Mouse (Mus musculus) forelimb bud, embryonic 11.5 days (tissue): ENCODE data around the gene Mier2.

ENCODE experiments used
- DNase-seq: peaks from one replicate; pipeline ENCODE4 v3.0.0-alpha.2; 2012; ENCODE audit warnings: low read depth, low spot score

The Mier2 gene

GRCm38 (mm10) chr10:79554330-79555237 is at the start of gene Mier2:
Gene Mier2, minus strand, starts transcription at chr10:79555199.
- DNase-seq, result peak; percentile 56

DNA sequence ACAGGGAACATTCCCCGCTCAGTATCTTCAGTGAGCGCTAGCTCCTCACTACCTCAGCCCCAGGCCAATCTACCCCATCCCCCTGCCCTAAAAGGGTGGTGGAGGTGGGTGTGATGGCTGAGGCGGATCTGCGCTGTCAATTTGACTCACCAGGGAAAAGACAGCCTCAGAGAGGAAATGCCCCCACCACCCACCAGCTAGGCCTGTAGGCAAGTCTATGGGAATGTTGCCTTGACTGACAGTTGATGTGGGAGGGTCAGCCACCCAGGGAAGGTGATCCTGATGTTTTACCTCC is 42.9 kb upstream of the Mier2 start:
- DNase-seq, result no peak

DNA sequence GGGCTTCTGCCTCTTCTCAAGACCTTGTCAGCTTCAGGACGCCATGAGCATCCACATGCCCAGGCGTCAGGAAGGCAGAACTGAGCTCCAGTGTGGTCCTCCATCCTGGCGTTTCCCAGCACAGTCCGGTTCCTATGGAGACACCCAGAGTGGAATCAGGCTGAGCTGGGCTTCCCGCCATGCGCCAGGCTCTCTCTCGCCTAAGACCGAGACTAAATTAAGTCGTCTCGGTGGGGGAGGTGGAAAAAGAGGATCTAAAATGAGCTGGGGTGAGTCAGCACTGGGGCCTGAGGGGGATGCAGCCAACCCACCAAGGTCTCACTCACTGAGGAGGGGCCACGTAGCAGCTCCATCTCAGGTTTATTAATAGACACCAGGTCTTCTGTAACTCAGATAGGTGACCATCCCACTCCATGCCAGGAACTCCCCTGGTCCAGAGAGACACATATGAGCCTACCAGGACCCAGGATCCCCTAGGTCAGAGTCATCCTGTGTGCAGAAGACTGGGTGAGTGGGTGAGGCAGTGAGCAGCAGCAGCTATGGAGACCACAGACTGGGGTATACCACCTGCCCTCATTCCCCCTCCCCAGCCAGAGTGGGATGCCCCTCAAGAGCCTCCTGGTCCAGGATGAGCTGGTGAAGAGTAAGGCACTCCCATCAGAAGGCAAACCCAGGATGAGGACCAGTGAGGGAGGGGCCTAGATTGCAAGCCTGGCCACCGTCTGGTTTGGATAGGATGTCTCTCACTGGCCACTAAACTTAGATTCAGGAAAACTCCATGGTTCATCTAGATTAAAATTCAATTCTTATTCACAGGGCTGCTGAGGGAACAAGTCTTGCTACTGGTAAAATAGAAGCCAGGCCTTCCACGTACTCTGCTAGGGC is 42.3 kb upstream of the Mier2 start:
- no peak for DNase-seq

DNA sequence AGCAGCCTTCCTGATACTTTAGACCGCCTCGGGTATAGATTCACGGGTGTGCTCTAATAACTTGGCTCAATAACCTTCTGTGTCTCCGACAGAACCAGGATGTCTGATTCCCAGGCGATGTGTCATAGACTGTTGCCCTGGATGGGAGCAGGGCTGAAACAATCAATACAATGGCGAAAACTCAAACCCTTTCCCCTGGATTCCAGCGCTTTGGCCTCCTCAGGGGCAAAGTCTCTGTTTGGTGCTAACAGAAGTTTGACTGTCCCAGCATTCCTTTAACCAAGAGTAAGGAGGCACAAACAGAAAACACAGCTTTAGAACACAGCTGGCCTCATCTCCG is 40.6 kb upstream of the Mier2 start:
- DNase-seq, result no peak

- DNase-seq, result peak; percentile 84
Measured at GRCm38 (mm10) chr10:79594872-79595589, 40.0 kb upstream of the Mier2 start.

DNA sequence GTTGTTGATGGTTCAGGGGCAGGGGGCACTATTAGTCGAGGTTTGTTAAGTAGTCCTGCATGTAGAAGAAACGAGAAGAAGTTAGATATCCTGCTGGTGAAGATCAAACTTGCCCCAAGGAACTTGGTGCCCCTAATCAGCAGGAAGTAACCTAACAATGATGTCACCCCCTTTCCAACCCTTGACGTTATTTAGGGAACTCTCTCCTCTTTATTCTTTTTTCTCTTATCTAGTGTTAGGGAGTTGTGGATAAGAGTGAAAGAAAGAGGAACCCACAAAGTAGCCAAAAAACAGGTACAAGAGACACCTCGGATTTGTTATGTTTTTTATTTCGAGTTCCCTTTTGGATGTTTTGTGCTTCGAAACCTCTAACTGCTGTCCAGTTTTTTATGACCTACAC is 39.1 kb upstream of the Mier2 start:
- no peak for DNase-seq

DNA sequence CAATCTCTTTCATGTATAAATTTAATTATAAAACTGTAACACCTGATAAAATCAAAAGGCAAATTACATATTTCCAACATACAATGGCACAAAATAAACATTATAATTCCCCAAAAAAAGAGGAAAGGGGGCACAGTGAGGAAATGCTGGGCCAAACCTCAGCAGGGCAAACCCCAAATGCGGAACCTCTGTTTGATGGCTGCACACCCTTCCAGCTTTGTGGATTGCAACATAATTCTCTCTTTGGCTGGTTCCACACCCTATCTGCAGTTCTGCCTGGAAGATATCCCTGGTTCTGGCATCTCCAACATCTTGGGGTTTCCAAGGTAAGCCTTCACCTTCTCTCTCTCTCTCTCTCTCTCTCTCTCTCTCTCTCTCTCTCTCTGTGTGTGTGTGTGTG is 35.7 kb upstream of the Mier2 start:
- no peak for DNase-seq

GRCm38 (mm10) chr10:79587752-79588126 is 32.7 kb upstream of the Mier2 start:
- DNase-seq, result no peak

- DNase-seq, result no peak
Measured at GRCm38 (mm10) chr10:79587061-79587751, 32.2 kb upstream of the Mier2 start, which contains the start of gene Theg. Gene Theg, minus strand, starts transcription at chr10:79587331.

- no peak for DNase-seq
Measured at GRCm38 (mm10) chr10:79586243-79586642, 31.2 kb upstream of the Mier2 start.

- DNase-seq, result no peak
Measured at GRCm38 (mm10) chr10:79585723-79586122, 30.7 kb upstream of the Mier2 start.

DNA sequence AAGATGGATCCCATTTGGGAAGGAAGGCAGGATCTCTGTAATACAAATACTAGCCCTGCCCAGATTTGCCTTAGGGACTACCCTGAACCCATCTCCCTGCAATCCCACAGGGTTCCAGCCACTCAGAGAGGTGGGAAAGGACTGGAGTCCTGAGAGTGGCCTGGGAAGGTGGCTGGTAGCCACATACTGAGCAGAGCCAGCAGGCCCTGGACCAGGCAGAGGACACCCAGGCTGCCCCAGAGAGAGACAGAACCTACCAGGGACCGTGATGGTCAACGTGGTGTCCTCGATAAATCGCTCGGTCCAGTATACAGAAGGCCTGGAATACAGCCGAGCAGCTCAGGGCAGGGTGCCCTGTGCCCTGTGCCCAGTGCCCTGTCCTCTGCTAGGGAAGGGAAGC is 30.1 kb upstream of the Mier2 start:
- DNase-seq, result no peak

- DNase-seq, result no peak
Measured at GRCm38 (mm10) chr10:79584426-79584825, 29.4 kb upstream of the Mier2 start.

DNA sequence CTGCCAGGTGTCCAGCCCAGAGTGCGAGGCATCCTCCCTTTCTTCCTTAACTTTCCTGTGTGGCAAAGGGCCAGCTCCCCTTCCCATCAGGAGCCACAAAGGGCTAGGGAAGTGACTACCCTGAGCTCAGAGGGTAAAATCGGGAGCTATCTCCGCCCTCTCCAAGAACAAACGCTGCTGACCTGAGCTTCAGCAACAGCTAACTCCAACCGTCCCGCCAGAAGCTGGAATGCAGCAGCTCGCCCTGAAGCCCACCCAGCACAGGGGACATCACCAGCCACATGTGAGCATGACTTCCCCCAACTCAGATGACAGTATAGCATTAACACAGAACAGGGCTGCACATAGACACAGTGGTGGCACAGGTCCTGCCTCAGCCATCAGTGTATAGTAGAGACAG is 29.0 kb upstream of the Mier2 start:
- no peak for DNase-seq

DNA sequence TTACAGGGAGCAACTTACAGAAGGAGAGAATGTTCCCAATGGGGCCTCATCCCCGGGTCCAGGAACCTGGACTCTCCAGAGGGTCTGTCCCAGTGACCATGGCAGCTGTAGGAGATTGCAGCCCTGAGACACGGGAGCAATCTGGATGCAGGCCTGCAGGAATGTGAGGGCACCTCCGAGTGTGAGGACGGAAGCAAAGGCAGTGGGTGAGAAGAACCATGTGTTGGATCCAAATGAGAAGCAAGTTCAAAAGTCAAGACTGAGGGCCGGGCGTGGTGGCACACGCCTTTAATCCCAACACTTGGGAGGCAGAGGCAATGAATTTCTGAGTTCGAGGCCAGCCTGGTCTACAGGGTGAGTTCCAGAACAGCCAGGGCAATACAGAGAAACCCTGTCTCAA is 26.5 kb upstream of the Mier2 start:
- DNase-seq, result no peak

DNA sequence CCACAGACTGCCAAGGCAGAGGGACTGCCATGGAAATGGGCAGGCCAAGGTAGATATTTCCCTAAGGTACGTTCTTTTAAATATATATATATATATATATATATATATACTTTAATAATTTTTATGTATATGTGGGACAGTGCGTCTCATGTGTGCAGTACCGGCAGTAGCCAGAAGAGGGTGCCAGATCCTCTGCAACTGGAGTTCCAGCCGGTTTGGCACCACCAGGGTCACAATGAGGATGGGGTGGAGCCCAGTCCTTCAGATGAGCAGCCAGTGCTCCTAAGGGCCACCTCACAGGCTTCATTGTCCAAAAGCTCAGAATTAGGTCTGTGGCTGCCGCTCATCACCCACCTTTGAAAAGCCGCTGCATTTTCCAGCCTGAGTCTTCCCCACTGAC is 25.8 kb upstream of the Mier2 start:
- DNase-seq, result peak; percentile 50

DNA sequence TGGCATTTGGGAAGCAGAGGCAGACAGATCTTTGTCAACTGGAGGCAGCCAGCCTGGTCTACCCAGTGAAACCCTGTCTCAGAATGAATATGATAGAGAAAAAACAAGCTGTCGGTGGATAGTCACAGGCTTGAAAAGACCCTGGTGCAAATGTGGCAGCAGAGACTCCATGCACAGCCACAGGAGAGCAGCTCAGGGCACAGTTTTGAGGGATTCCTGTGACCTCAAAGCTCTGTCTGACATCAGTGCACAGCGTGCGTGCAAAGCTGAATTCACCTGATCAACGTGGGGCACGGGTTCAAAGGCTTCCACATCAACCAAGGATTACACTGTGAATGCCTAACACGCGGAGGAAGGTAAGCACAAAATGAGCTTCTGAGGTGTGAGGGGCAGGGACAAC is 25.4 kb upstream of the Mier2 start:
- no peak for DNase-seq

DNA sequence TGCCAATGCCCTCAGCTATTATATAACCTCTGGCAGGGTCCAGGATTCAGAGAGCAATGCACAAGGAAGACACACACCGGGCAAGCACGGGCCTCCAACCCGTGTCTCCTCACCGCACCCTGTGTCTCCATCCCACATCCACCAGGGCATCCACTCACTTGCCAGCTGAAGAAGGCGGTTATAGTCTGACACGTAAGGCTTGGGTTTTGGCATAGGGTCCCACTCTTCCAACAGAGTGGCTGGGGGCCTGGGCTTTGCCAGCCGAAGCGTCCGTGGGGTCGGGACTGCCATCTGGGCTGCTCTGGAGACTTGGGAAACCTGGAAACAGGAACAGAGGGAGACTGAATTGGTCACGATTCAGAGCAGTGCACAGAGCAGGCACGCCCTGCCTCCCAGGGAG is 24.8 kb upstream of the Mier2 start:
- DNase-seq, result no peak

DNA sequence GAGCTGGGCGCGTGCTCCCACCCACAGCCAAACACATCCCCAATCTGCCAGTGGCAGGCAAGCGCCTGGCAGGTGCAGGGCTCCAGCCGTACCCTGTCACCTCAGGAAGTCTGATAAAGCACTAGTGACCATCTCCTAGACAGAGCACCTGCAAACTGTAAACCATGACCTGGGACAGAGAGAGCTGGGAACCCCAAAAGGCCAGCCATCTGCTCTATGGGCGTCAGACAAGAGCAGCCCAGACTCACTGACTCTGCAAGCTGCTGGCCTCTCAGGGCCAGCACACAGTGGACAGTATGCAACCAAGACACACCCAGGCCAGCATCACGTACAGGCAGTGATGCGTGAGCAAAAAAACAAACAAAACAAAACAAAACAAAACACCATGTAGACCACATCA is 23.9 kb upstream of the Mier2 start:
- DNase-seq, result no peak

- DNase-seq, result no peak
Measured at GRCm38 (mm10) chr10:79578276-79578675, 23.3 kb upstream of the Mier2 start.

DNA sequence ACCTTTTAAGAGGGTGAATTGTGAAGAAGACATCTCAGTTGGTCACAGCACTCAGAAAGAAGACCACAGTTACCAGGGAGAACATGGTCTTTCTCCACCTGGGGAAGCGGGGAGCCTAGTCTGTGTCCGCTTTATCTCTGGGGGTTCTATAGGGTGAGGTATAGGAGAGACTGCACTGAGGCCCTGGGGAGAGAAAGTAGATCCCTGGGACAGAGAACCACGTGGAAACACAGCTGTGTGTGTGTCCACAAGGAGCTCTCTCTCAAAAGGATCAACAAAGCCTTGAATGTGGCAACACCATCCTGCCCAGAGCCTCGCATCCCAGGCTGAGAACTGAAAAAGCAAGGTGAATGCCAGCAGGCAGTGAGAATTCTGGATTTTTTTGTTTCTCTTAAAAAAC is 22.4 kb upstream of the Mier2 start:
- no peak for DNase-seq

GRCm38 (mm10) chr10:79575754-79576153 is 20.8 kb upstream of the Mier2 start:
- no peak for DNase-seq
